Mouse (Mus musculus): ENCODE data around the gene Cdkal1. TPM values are rescaled to one million over a fixed set of nuclear protein-coding genes. Genes with fewer than 3 reads are reported as not detected.

Cdkal1 gene
- total and polyA plus RNA-seq, 3 experiments, result 3.9 to 30.3 (median 29.9) TPM

GRCm38 (mm10) chr13:29765296-29765695 lies 90.2 kb downstream of the Cdkal1 start:
- 72% methylated on average over 3 of the region's 3 CpGs for WGBS
- intact Hi-C loops (cut with DNase I), result no loop called here
- Histone ChIP-seq H3K4me3 (no peak overlapping the region), H3K27me3 (ENCODE audit: control insufficient read depth, insufficient read depth, low read length) (no peaks in the 10 kb centered on the region), H3K27ac (no peak overlapping the region), H3K79me2 (replicated peaks; ENCODE audit: control insufficient read depth, insufficient read depth, low read length) (no peaks in the 10 kb centered on the region; the same call in 1 of the 2 replicates), H3K9ac (ENCODE audit: low read depth, low read length) (no peak overlapping the region), H3K4me1 (ENCODE audit: control insufficient read depth, insufficient read depth, low read length) (peaks cover 6% of the 10 kb centered on the region), H3K36me3 (ENCODE audit: control insufficient read depth, insufficient read depth, low read length) (no peaks in the 10 kb centered on the region; the same call in none of the 2 replicates)
- DNase-seq, result no peak
- TF ChIP-seq CTCF (IDR thresholded peaks at IDR 0.05) (no peak), EP300 (IDR thresholded peaks at IDR 0.05; ENCODE audit: insufficient read depth, low read depth, low read length) (no peak), POLR2A (IDR thresholded peaks at IDR 0.05; ENCODE audit: insufficient read depth, low read depth, low read length) (no peak)

- Histone ChIP-seq H3K27ac (no peak overlapping the region), H3K36me3 (ENCODE audit: control insufficient read depth, insufficient read depth, low read length) (peaks cover 2% of the 10 kb centered on the region), H3K4me3 (no peak overlapping the region), H3K9ac (ENCODE audit: low read depth, low read length) (no peak overlapping the region), H3K4me1 (ENCODE audit: control insufficient read depth, insufficient read depth, low read length) (no peaks in the 10 kb centered on the region), H3K27me3 (ENCODE audit: control insufficient read depth, insufficient read depth, low read length) (no peaks in the 10 kb centered on the region), H3K79me2 (replicated peaks; ENCODE audit: control insufficient read depth, insufficient read depth, low read length) (no peaks in the 10 kb centered on the region)
- TF ChIP-seq EP300 (IDR thresholded peaks at IDR 0.05; ENCODE audit: insufficient read depth, low read depth, low read length) (no peak), CTCF (IDR thresholded peaks at IDR 0.05) (no peak), POLR2A (IDR thresholded peaks at IDR 0.05; ENCODE audit: insufficient read depth, low read depth, low read length) (no peak)
- 86% methylated on average over 5 of the region's 5 CpGs for WGBS
- intact Hi-C loops (cut with DNase I), result no loop called here
- no peak for DNase-seq
Observed at GRCm38 (mm10) chr13:29759691-29760467, 95.6 kb downstream of the Cdkal1 start.

- WGBS, result 38% methylated on average over 3 of the region's 3 CpGs
- no peak overlapping the region for H3K9ac ChIP-seq (ENCODE audit: low read depth, low read length)
- H3K27me3 ChIP-seq (ENCODE audit: control insufficient read depth, insufficient read depth, low read length), result no peaks in the 10 kb centered on the region
- no peak overlapping the region for H3K27ac ChIP-seq
- H3K79me2 ChIP-seq (replicated peaks; ENCODE audit: control insufficient read depth, insufficient read depth, low read length), result no peaks in the 10 kb centered on the region
- no peaks in the 10 kb centered on the region for H3K4me1 ChIP-seq (ENCODE audit: control insufficient read depth, insufficient read depth, low read length)
- no peak for DNase-seq
- H3K4me3 ChIP-seq, result no peak overlapping the region
- no peak for TF ChIP-seq POLR2A (IDR thresholded peaks at IDR 0.05; ENCODE audit: insufficient read depth, low read depth, low read length)
- TF ChIP-seq CTCF (IDR thresholded peaks at IDR 0.05), result no peak
- no peak for TF ChIP-seq EP300 (IDR thresholded peaks at IDR 0.05; ENCODE audit: insufficient read depth, low read depth, low read length)
- intact Hi-C loops (cut with DNase I), result no loop called here
- H3K36me3 ChIP-seq (ENCODE audit: control insufficient read depth, insufficient read depth, low read length), result peaks cover 2% of the 10 kb centered on the region
Observed at GRCm38 (mm10) chr13:29756052-29756451, 99.4 kb downstream of the Cdkal1 start.

- Histone ChIP-seq H3K4me3 (no peak overlapping the region), H3K27ac (no peak overlapping the region), H3K27me3 (ENCODE audit: control insufficient read depth, insufficient read depth, low read length) (no peaks in the 10 kb centered on the region), H3K4me1 (ENCODE audit: control insufficient read depth, insufficient read depth, low read length) (no peaks in the 10 kb centered on the region), H3K79me2 (replicated peaks; ENCODE audit: control insufficient read depth, insufficient read depth, low read length) (no peaks in the 10 kb centered on the region; the same call in 1 of the 2 replicates), H3K9ac (ENCODE audit: low read depth, low read length) (no peak overlapping the region), H3K36me3 (ENCODE audit: control insufficient read depth, insufficient read depth, low read length) (peaks cover 2% of the 10 kb centered on the region)
- 93% methylated on average over 3 of the region's 3 CpGs for WGBS
- DNase-seq, result no peak
- TF ChIP-seq POLR2A (IDR thresholded peaks at IDR 0.05; ENCODE audit: insufficient read depth, low read depth, low read length), result no peak
- no peak for TF ChIP-seq CTCF (IDR thresholded peaks at IDR 0.05)
- no peak for TF ChIP-seq EP300 (IDR thresholded peaks at IDR 0.05; ENCODE audit: insufficient read depth, low read depth, low read length)
- intact Hi-C loops (cut with DNase I), result no loop called here
Observed at GRCm38 (mm10) chr13:29753254-29753653, 102.2 kb downstream of the Cdkal1 start.

- H3K27ac ChIP-seq, result no peak overlapping the region
- H3K79me2 ChIP-seq (replicated peaks; ENCODE audit: control insufficient read depth, insufficient read depth, low read length), result no peaks in the 10 kb centered on the region; the same call in 1 of the 2 replicates
- no peak overlapping the region for H3K4me3 ChIP-seq
- no peaks in the 10 kb centered on the region for H3K4me1 ChIP-seq (ENCODE audit: control insufficient read depth, insufficient read depth, low read length)
- H3K27me3 ChIP-seq (ENCODE audit: control insufficient read depth, insufficient read depth, low read length), result no peaks in the 10 kb centered on the region
- no peak overlapping the region for H3K9ac ChIP-seq (ENCODE audit: low read depth, low read length)
- intact Hi-C loops (cut with DNase I), result no loop called here
- 97% methylated on average over 6 of the region's 6 CpGs for WGBS
- H3K36me3 ChIP-seq (ENCODE audit: control insufficient read depth, insufficient read depth, low read length), result peaks cover 2% of the 10 kb centered on the region
- DNase-seq, result no peak
- TF ChIP-seq EP300 (IDR thresholded peaks at IDR 0.05; ENCODE audit: insufficient read depth, low read depth, low read length) (no peak), CTCF (IDR thresholded peaks at IDR 0.05) (no peak), POLR2A (IDR thresholded peaks at IDR 0.05; ENCODE audit: insufficient read depth, low read depth, low read length) (no peak)
Observed at GRCm38 (mm10) chr13:29752061-29752460, 103.4 kb downstream of the Cdkal1 start.

GRCm38 (mm10) chr13:29751201-29751600 lies 104.3 kb downstream of the Cdkal1 start:
- H3K36me3 ChIP-seq (ENCODE audit: control insufficient read depth, insufficient read depth, low read length), result no peaks in the 10 kb centered on the region
- WGBS, result 95% methylated on average over 5 of the region's 5 CpGs
- intact Hi-C loops (cut with DNase I), result no loop called here
- no peak overlapping the region for H3K27ac ChIP-seq
- no peaks in the 10 kb centered on the region for H3K4me1 ChIP-seq (ENCODE audit: control insufficient read depth, insufficient read depth, low read length)
- H3K27me3 ChIP-seq (ENCODE audit: control insufficient read depth, insufficient read depth, low read length), result no peaks in the 10 kb centered on the region
- no peak overlapping the region for H3K9ac ChIP-seq (ENCODE audit: low read depth, low read length)
- DNase-seq, result no peak
- no peak overlapping the region for H3K4me3 ChIP-seq
- no peaks in the 10 kb centered on the region; the same call in 1 of the 2 replicates for H3K79me2 ChIP-seq (replicated peaks; ENCODE audit: control insufficient read depth, insufficient read depth, low read length)
- TF ChIP-seq CTCF (IDR thresholded peaks at IDR 0.05) (no peak), POLR2A (IDR thresholded peaks at IDR 0.05; ENCODE audit: insufficient read depth, low read depth, low read length) (no peak), EP300 (IDR thresholded peaks at IDR 0.05; ENCODE audit: insufficient read depth, low read depth, low read length) (no peak)
